Mouse (Mus musculus): ENCODE data around the gene Col19a1. TPM values are rescaled to one million over a fixed set of nuclear protein-coding genes. Genes with fewer than 3 reads are reported as not detected.

The Col19a1 gene
- polyA plus RNA-seq, 1 experiment from 2014 or later: 3.3 TPM

- Histone ChIP-seq H3K36me3 (ENCODE audit: control insufficient read depth, insufficient read depth) (no peaks in the 10 kb centered on the region), H3K9ac (replicated peaks; ENCODE audit: low read depth, low read length) (no peak overlapping the region), H3K27ac (ENCODE audit: low read length) (no peak overlapping the region), H3K4me2 (ENCODE audit: low read length) (no peak overlapping the region), H3K27me3 (replicated peaks; ENCODE audit: control insufficient read depth, insufficient read depth, low read length) (no peaks in the 10 kb centered on the region), H3K4me1 (replicated peaks; ENCODE audit: control insufficient read depth, insufficient read depth, low read length) (no peaks in the 10 kb centered on the region), H3K4me3 (replicated peaks; ENCODE audit: low read length) (no peak overlapping the region), H3K9me3 (ENCODE audit: control insufficient read depth, low read length) (no peaks in the 10 kb centered on the region)
- ATAC-seq: no peak
- WGBS: 82% methylated on average over 3 of the region's 3 CpGs
Observed at GRCm38 (mm10) chr1:24300700-24301099, 286.6 kb downstream of the Col19a1 start.

GRCm38 (mm10) chr1:24294979-24295942, 292.0 kb downstream of the Col19a1 start:
- Histone ChIP-seq H3K9me3 (ENCODE audit: control insufficient read depth, low read length) (no peaks in the 10 kb centered on the region), H3K9ac (replicated peaks; ENCODE audit: low read depth, low read length) (no peak overlapping the region), H3K4me2 (ENCODE audit: low read length) (no peak overlapping the region), H3K27ac (ENCODE audit: low read length) (no peak overlapping the region), H3K27me3 (replicated peaks; ENCODE audit: control insufficient read depth, insufficient read depth, low read length) (no peaks in the 10 kb centered on the region), H3K4me3 (replicated peaks; ENCODE audit: low read length) (no peak overlapping the region), H3K36me3 (ENCODE audit: control insufficient read depth, insufficient read depth) (no peaks in the 10 kb centered on the region), H3K4me1 (replicated peaks; ENCODE audit: control insufficient read depth, insufficient read depth, low read length) (no peaks in the 10 kb centered on the region)
- ATAC-seq: no peak
- 91% methylated on average over 7 of the region's 7 CpGs for WGBS

GRCm38 (mm10) chr1:24292515-24292914, 294.8 kb downstream of the Col19a1 start:
- no peaks in the 10 kb centered on the region for H3K27me3 ChIP-seq (replicated peaks; ENCODE audit: control insufficient read depth, insufficient read depth, low read length)
- no peak overlapping the region for H3K4me2 ChIP-seq (ENCODE audit: low read length)
- no peak overlapping the region for H3K27ac ChIP-seq (ENCODE audit: low read length)
- no peaks in the 10 kb centered on the region for H3K4me1 ChIP-seq (replicated peaks; ENCODE audit: control insufficient read depth, insufficient read depth, low read length)
- ATAC-seq: no peak
- no peak overlapping the region for H3K9ac ChIP-seq (replicated peaks; ENCODE audit: low read depth, low read length)
- no peak overlapping the region for H3K4me3 ChIP-seq (replicated peaks; ENCODE audit: low read length)
- H3K9me3 ChIP-seq (ENCODE audit: control insufficient read depth, low read length): no peaks in the 10 kb centered on the region
- WGBS: 68% methylated on average over 2 of the region's 2 CpGs
- no peaks in the 10 kb centered on the region for H3K36me3 ChIP-seq (ENCODE audit: control insufficient read depth, insufficient read depth)

GRCm38 (mm10) chr1:24286360-24286759, 300.9 kb downstream of the Col19a1 start:
- no peaks in the 10 kb centered on the region for H3K36me3 ChIP-seq (ENCODE audit: control insufficient read depth, insufficient read depth)
- no peak for ATAC-seq
- no peaks in the 10 kb centered on the region for H3K4me1 ChIP-seq (replicated peaks; ENCODE audit: control insufficient read depth, insufficient read depth, low read length)
- H3K27me3 ChIP-seq (replicated peaks; ENCODE audit: control insufficient read depth, insufficient read depth, low read length): no peaks in the 10 kb centered on the region
- H3K27ac ChIP-seq (ENCODE audit: low read length): no peak overlapping the region
- H3K9ac ChIP-seq (replicated peaks; ENCODE audit: low read depth, low read length): no peak overlapping the region
- H3K9me3 ChIP-seq (ENCODE audit: control insufficient read depth, low read length): no peaks in the 10 kb centered on the region
- no peak overlapping the region for H3K4me3 ChIP-seq (replicated peaks; ENCODE audit: low read length)
- WGBS: 63% methylated on average over 6 of the region's 6 CpGs
- no peak overlapping the region for H3K4me2 ChIP-seq (ENCODE audit: low read length)

- Histone ChIP-seq H3K27me3 (replicated peaks; ENCODE audit: control insufficient read depth, insufficient read depth, low read length) (no peaks in the 10 kb centered on the region), H3K27ac (ENCODE audit: low read length) (no peak overlapping the region), H3K4me2 (ENCODE audit: low read length) (no peak overlapping the region), H3K4me3 (replicated peaks; ENCODE audit: low read length) (no peak overlapping the region), H3K9me3 (ENCODE audit: control insufficient read depth, low read length) (no peaks in the 10 kb centered on the region), H3K9ac (replicated peaks; ENCODE audit: low read depth, low read length) (no peak overlapping the region), H3K4me1 (replicated peaks; ENCODE audit: control insufficient read depth, insufficient read depth, low read length) (no peaks in the 10 kb centered on the region), H3K36me3 (ENCODE audit: control insufficient read depth, insufficient read depth) (no peaks in the 10 kb centered on the region)
- WGBS: 13% methylated on average over 3 of the region's 3 CpGs
- ATAC-seq: no peak
Observed at GRCm38 (mm10) chr1:24267022-24267421, 320.2 kb downstream of the Col19a1 start.

GRCm38 (mm10) chr1:24261181-24261580, 326.1 kb downstream of the Col19a1 start:
- Histone ChIP-seq H3K4me3 (replicated peaks; ENCODE audit: low read length) (no peak overlapping the region), H3K9me3 (ENCODE audit: control insufficient read depth, low read length) (no peaks in the 10 kb centered on the region)
- ATAC-seq: no peak

GRCm38 (mm10) chr1:24259419-24259818, 327.9 kb downstream of the Col19a1 start:
- H3K27me3 ChIP-seq (replicated peaks; ENCODE audit: control insufficient read depth, insufficient read depth, low read length): no peaks in the 10 kb centered on the region
- no peaks in the 10 kb centered on the region for H3K4me1 ChIP-seq (replicated peaks; ENCODE audit: control insufficient read depth, insufficient read depth, low read length)
- ATAC-seq: no peak
- H3K4me2 ChIP-seq (ENCODE audit: low read length): no peak overlapping the region
- whole genome bisulfite sequencing: 72% methylated on average over 6 of the region's 6 CpGs
- no peak overlapping the region for H3K27ac ChIP-seq (ENCODE audit: low read length)
- no peak overlapping the region for H3K4me3 ChIP-seq (replicated peaks; ENCODE audit: low read length)
- H3K9me3 ChIP-seq (ENCODE audit: control insufficient read depth, low read length): no peaks in the 10 kb centered on the region
- H3K36me3 ChIP-seq (ENCODE audit: control insufficient read depth, insufficient read depth): no peaks in the 10 kb centered on the region
- H3K9ac ChIP-seq (replicated peaks; ENCODE audit: low read depth, low read length): no peak overlapping the region

More at GRCm38 (mm10) chr1:24261181-24261580, 326.1 kb downstream of the Col19a1 start:
- Histone ChIP-seq H3K27ac (ENCODE audit: low read length) (no peak overlapping the region), H3K4me2 (ENCODE audit: low read length) (no peak overlapping the region), H3K27me3 (replicated peaks; ENCODE audit: control insufficient read depth, insufficient read depth, low read length) (no peaks in the 10 kb centered on the region), H3K4me1 (replicated peaks; ENCODE audit: control insufficient read depth, insufficient read depth, low read length) (no peaks in the 10 kb centered on the region), H3K36me3 (ENCODE audit: control insufficient read depth, insufficient read depth) (no peaks in the 10 kb centered on the region), H3K9ac (replicated peaks; ENCODE audit: low read depth, low read length) (no peak overlapping the region)

GRCm38 (mm10) chr1:24257961-24258360, 329.3 kb downstream of the Col19a1 start:
- Histone ChIP-seq H3K36me3 (ENCODE audit: control insufficient read depth, insufficient read depth) (no peaks in the 10 kb centered on the region), H3K27ac (ENCODE audit: low read length) (no peak overlapping the region), H3K9me3 (ENCODE audit: control insufficient read depth, low read length) (no peaks in the 10 kb centered on the region), H3K27me3 (replicated peaks; ENCODE audit: control insufficient read depth, insufficient read depth, low read length) (no peaks in the 10 kb centered on the region), H3K4me1 (replicated peaks; ENCODE audit: control insufficient read depth, insufficient read depth, low read length) (no peaks in the 10 kb centered on the region), H3K4me2 (ENCODE audit: low read length) (no peak overlapping the region), H3K9ac (replicated peaks; ENCODE audit: low read depth, low read length) (no peak overlapping the region), H3K4me3 (replicated peaks; ENCODE audit: low read length) (no peak overlapping the region)
- WGBS: 48% methylated on average over 5 of the region's 5 CpGs
- ATAC-seq: no peak

GRCm38 (mm10) chr1:24249105-24249664, 338.1 kb downstream of the Col19a1 start:
- Histone ChIP-seq H3K27me3 (replicated peaks; ENCODE audit: control insufficient read depth, insufficient read depth, low read length) (no peaks in the 10 kb centered on the region), H3K4me3 (replicated peaks; ENCODE audit: low read length) (no peak overlapping the region), H3K27ac (ENCODE audit: low read length) (no peak overlapping the region), H3K36me3 (ENCODE audit: control insufficient read depth, insufficient read depth) (no peaks in the 10 kb centered on the region), H3K4me1 (replicated peaks; ENCODE audit: control insufficient read depth, insufficient read depth, low read length) (peaks cover 10% of the 10 kb centered on the region), H3K9ac (replicated peaks; ENCODE audit: low read depth, low read length) (peak overlapping the region; percentile 43), H3K4me2 (ENCODE audit: low read length) (no peak overlapping the region), H3K9me3 (ENCODE audit: control insufficient read depth, low read length) (no peaks in the 10 kb centered on the region)
- ATAC-seq: peak; percentile 89
- WGBS: 35% methylated on average over 3 of the region's 3 CpGs
